Mouse (Mus musculus) testis, adult 2 months (tissue): ENCODE measurements around the gene Tmcc3. TPM values are rescaled to one million over a fixed set of nuclear protein-coding genes. Genes with fewer than 3 reads are reported as not detected.

Source experiments
- H3K27ac ChIP-seq: fragments of 200-500 bp; 2 replicates; pipeline ENCODE4 v1.5.1; 2012; ENCODE audit warnings: low read depth, low read length; ENCODE audit not compliant: control insufficient read depth, insufficient read depth
- H3K27me3 ChIP-seq: fragments of 200-500 bp; 2 replicates; pipeline ENCODE4 v1.6.1; 2012; ENCODE audit warnings: mild to moderate bottlenecking, low read length, moderate library complexity; ENCODE audit not compliant: control insufficient read depth, insufficient read depth
- H3K36me3 ChIP-seq: fragments of 200-500 bp; 2 replicates; pipeline ENCODE4 v1.6.1; 2012; ENCODE audit warnings: mild to moderate bottlenecking, low read length; ENCODE audit not compliant: control insufficient read depth, insufficient read depth
- H3K4me1 ChIP-seq: fragments of 200-500 bp; 2 replicates; pipeline ENCODE4 v1.6.1; 2012; ENCODE audit warnings: low read length; ENCODE audit not compliant: control insufficient read depth, insufficient read depth
- H3K4me3 ChIP-seq: fragments of 200-500 bp; 2 replicates; pipeline ENCODE4 v1.5.1; 2012; ENCODE audit warnings: low read depth, mild to moderate bottlenecking, low read length, moderate library complexity, mixed read lengths; ENCODE audit not compliant: control insufficient read depth
- CTCF ChIP-seq: fragments of 200-500 bp; IDR thresholded peaks from 2 replicates; pipeline ENCODE4 v1.5.1; 2012; ENCODE audit warnings: low read depth, mild to moderate bottlenecking, inconsistent platforms, low read length, moderate library complexity; ENCODE audit not compliant: control insufficient read depth, insufficient read depth, insufficient replicate concordance
- POLR2A ChIP-seq: fragments of 200-500 bp; IDR thresholded peaks from 2 replicates; pipeline ENCODE4 v1.6.1; 2012; ENCODE audit warnings: low read depth, mild to moderate bottlenecking, inconsistent platforms, low read length, moderate library complexity; ENCODE audit not compliant: control insufficient read depth
- polyA plus RNA-seq: library from polyadenylated mRNA; depleted of rRNA; stranded (reverse); fragments of >200 nt; gene quantifications from 2 replicates; pipeline ENCODE4 v1.2.3, GENCODE M21; 2012; rRNA removed

The Tmcc3 gene
- polyA plus RNA-seq, 1 experiment, result 5.7 TPM

DNA sequence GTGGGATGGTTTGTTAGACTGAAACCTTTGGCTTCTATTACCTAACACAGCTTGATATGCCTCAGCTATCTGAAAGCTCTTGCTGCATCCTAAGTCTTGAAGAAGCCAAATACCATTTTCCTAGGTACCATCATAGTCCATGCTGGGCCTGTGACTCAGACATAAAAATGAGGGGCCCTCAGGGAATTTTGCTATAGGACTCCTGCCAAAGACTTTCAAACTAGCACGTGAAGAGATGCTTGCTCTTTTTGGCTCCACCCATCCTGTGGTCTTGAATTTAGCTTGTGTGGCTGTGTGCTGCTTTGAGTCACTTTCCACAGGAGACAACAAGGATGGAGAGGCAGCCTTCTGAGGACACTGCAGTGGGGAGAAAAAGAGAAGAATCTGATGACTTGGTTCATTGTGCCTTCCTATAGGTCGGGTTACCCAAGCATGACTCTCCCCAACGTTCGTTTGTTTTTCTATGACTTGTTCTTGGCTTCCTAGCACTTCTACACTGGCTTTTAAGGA, 319.1 kb downstream of the Tmcc3 start:
- Histone ChIP-seq H3K27ac (no peak overlapping the region), H3K27me3 (no peaks in the 10 kb centered on the region), H3K4me3 (no peak overlapping the region), H3K4me1 (no peaks in the 10 kb centered on the region), H3K36me3 (no peaks in the 10 kb centered on the region)
- TF ChIP-seq CTCF (no peak), POLR2A (no peak)

DNA sequence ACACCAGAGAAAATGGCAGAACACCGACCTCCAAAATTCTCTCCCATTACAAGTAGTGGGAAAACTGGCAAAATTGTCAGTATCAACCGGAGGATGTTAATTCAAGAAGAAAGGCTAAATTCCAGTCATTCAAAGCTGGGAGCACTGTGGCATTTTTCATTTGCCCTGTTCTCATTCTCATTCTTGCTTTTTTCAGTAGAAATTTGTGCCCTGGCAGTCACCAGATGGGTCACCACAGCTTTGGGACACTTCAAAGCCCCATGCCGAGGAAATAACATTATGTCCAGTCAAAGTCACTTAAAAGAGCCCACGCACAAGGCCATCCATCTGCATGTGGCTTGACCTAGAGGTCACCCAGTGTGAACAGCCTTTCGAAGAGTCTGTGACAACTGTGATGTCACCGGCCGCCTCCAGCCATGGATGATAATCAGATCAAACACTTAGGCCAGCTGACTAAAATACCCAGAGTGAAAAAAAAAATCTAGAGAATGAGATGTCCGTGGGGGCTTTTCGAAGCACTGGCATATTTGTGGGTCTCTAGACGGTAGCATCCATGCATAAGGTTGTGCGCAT, 319.9 kb downstream of the Tmcc3 start:
- TF ChIP-seq CTCF (no peak), POLR2A (no peak)
- Histone ChIP-seq H3K4me1 (no peaks in the 10 kb centered on the region), H3K27ac (no peak overlapping the region), H3K36me3 (no peaks in the 10 kb centered on the region), H3K4me3 (no peak overlapping the region), H3K27me3 (no peaks in the 10 kb centered on the region)

DNA sequence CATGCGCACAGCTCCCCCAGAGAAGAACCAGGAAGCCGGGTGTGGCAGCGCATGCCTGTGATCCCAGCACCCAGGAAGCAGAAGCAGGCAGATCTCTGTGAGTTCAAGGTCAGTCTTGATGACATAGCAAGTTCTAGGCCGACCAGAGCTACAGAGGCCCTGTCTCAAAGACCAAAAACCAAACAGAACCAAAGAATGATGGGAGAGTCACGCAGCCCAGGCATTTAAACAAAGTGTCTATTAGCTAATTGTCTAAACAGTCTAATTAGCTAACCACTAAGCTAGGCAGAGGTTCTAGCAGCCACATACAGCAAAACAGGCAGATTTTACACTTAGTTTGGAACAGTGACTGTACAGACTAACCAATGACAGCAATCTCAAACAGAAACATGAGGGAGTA, 320.5 kb downstream of the Tmcc3 start:
- H3K27ac ChIP-seq, result no peak overlapping the region
- no peaks in the 10 kb centered on the region for H3K4me1 ChIP-seq
- TF ChIP-seq CTCF, result no peak
- no peak for TF ChIP-seq POLR2A
- no peaks in the 10 kb centered on the region for H3K36me3 ChIP-seq
- H3K4me3 ChIP-seq, result no peak overlapping the region
- no peaks in the 10 kb centered on the region for H3K27me3 ChIP-seq

DNA sequence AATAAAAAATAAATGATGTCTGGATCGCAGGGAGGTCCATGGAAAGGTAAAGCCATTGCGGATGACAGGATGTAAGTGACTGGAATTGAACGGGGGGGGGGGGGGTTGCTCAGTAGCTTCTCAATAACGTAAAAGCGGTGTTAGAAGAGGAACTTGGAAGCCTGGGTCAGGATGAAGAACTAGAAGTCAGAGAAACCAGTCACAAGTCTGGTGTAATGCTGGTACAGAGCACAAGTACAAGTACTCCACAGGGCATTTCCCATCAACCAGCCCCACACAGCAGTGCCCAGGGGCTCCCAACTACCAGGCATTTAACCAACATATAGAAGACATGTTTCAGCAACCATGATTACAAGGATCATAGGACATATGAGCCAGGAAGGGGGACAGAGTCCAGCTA, 326.9 kb downstream of the Tmcc3 start:
- Histone ChIP-seq H3K4me1 (no peaks in the 10 kb centered on the region), H3K36me3 (no peaks in the 10 kb centered on the region), H3K27ac (no peak overlapping the region), H3K27me3 (no peaks in the 10 kb centered on the region), H3K4me3 (no peak overlapping the region)
- TF ChIP-seq CTCF, result no peak
- TF ChIP-seq POLR2A, result no peak

DNA sequence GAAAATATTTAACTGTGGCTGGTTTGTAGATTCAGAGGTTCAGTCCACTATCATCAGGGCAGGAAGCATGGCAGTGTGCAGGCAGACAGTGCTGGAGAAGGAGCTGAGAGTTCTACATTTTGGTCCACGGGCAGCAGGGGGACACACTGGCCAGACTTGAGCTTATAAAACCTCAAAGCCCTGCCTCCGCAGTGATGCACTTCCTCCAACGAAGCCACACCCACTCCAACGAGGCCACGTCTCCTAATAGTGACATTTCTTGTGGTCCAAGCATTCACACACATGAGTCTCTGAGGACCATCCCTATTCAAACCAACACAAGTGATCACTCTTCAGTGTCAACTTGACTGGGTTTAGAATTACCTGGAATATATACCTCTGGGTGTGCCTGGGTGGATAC, 327.5 kb downstream of the Tmcc3 start:
- Histone ChIP-seq H3K36me3 (no peaks in the 10 kb centered on the region), H3K4me3 (no peak overlapping the region), H3K27ac (no peak overlapping the region), H3K27me3 (no peaks in the 10 kb centered on the region), H3K4me1 (no peaks in the 10 kb centered on the region)
- TF ChIP-seq CTCF (no peak), POLR2A (no peak)

DNA sequence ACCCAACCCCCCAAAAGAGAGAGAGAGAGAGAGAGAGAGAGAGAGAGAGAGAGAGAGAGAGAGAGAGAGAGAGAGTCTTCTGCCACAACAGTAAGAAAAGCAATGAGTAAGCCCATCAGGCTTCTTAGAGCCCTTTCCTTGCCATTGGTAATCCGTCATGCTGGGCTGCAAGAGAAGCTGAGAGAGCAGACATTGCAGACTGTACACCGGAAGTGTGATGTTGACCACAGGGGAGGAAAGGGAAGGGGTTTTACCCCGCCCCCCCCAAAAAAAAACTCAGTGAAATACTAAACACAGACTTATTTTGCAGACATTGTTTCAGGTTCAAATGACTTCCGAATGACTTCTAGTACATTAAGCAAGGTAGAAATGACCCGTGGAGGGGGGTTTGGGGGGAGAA, 328.3 kb downstream of the Tmcc3 start:
- no peaks in the 10 kb centered on the region for H3K4me1 ChIP-seq
- no peak overlapping the region for H3K4me3 ChIP-seq
- no peaks in the 10 kb centered on the region for H3K27me3 ChIP-seq
- no peak overlapping the region for H3K27ac ChIP-seq
- H3K36me3 ChIP-seq, result no peaks in the 10 kb centered on the region
- no peak for TF ChIP-seq CTCF
- no peak for TF ChIP-seq POLR2A

Other genes starting within 250 kb of the Tmcc3 start
- gene Nr2c1, start 163.9 kb upstream of the Tmcc3 start, polyA plus RNA-seq, result 10.1 and 11.3 TPM in 2 replicates
- gene Ndufa12, start 113.2 kb upstream of the Tmcc3 start, polyA plus RNA-seq, result 195 and 218 TPM in 2 replicates
- not detected in 2 replicates for gene Gm4792, start 13.2 kb upstream of the Tmcc3 start, polyA plus RNA-seq